In genomic region chr10:83064796-83065195, GRCm38 (mm10) we compare ENCODE assay signal across 27 mouse cellular contexts.
DNase-seq lines count a peak whose midpoint lies in the region; ATAC-seq and TF ChIP-seq lines count a peak whose summit lies in the region.
"Had no signal": no experiment of that assay in that cellular context is flagged by ENCODE, and none has a peak within 500 bp of the region (broad histone marks: within the 10 kb centered on the region; RNA-seq: fewer than 3 reads in every experiment).

No protein-coding gene starts in this region.

- DNase-seq in forebrain, embryonic 14.5 days (ENCODE audit: low spot score): peak; percentile 60
- DNase-seq in forebrain, embryonic 10.5 days (ENCODE audit: extremely low spot score, low spot score): no peak
- no peak for DNase-seq in hindbrain, embryonic 14.5 days (ENCODE audit: low spot score)
- DNase-seq in hindbrain, postnatal 0 days (ENCODE audit: low spot score): no peak
- DNase-seq in brain, embryonic 14.5 days (ENCODE audit: low read depth): peak; percentile 70
- peak; percentile 63 for DNase-seq in forebrain, postnatal 0 days
- no peak for DNase-seq in retina, postnatal 1 day
- DNase-seq: adrenal gland, postnatal 10 days; B cell, adult 2 months; cerebellum, adult 11-12 months; cerebellum, adult 8-10 months; cerebellum, postnatal 10 days; cerebellum, postnatal 36 days; embryo, embryonic 11 days; gastrocnemius, adult 2 months; gastrocnemius, postnatal 14 days; heart, adult 11 months; kidney, adult 11 months had no signal

- no peak for TF ChIP-seq POLR2A in brain, embryonic 14.5 days (IDR thresholded peaks at IDR 0.05; ENCODE audit: borderline replicate concordance, extremely low read depth, insufficient read depth, insufficient read length, poor library complexity, severe bottlenecking)

- peak; percentile 44; the same call in 1 of the 2 replicates for ATAC-seq in forebrain, embryonic 14.5 days
- no peak for ATAC-seq in hindbrain, embryonic 14.5 days (ENCODE audit: low FRiP score)
- no peak for ATAC-seq in hindbrain, postnatal 0 days
- peak; percentile 21; the same call in 1 of the 2 replicates for ATAC-seq in forebrain, postnatal 0 days
- ATAC-seq: intestine, embryonic 15.5 days; Patski had no signal

- no peak overlapping the region for H3K4me3 ChIP-seq in forebrain, embryonic 14.5 days (ENCODE audit: low read depth, low read length)
- H3K4me3 ChIP-seq in forebrain, embryonic 10.5 days: no peak overlapping the region
- no peak overlapping the region for H3K4me3 ChIP-seq in hindbrain, embryonic 14.5 days (replicated peaks; ENCODE audit: low read length)
- H3K4me3 ChIP-seq in hindbrain, postnatal 0 days (ENCODE audit: low read length): no peak overlapping the region
- H3K4me3 ChIP-seq in forebrain, postnatal 0 days (ENCODE audit: low read depth, low read length): no peak overlapping the region
- H3K4me3 ChIP-seq: embryonic facial prominence, embryonic 10.5 days; embryonic facial prominence, embryonic 13.5 days; erythroblast, embryonic 14.5 days; gastrocnemius, adult 2 months; hindbrain, embryonic 12.5 days; intestine, embryonic 15.5 days had no signal

- no peak overlapping the region; the same call in 1 of the 2 replicates for H3K27ac ChIP-seq in forebrain, embryonic 14.5 days (ENCODE audit: low read depth, low read length)
- H3K27ac ChIP-seq in forebrain, embryonic 10.5 days: no peak overlapping the region
- H3K27ac ChIP-seq in hindbrain, embryonic 14.5 days: 0 out of 2 replicates have a peak overlapping the region, but pooled peaks have one; percentile 20
- no peak overlapping the region for H3K27ac ChIP-seq in hindbrain, postnatal 0 days
- no peak overlapping the region for H3K27ac ChIP-seq in forebrain, postnatal 0 days (ENCODE audit: low read depth, low read length)
- H3K27ac ChIP-seq: embryonic facial prominence, embryonic 10.5 days; embryonic facial prominence, embryonic 13.5 days; gastrocnemius, adult 2 months; hindbrain, embryonic 12.5 days; intestine, embryonic 15.5 days had no signal

- H3K9me3 ChIP-seq in forebrain, embryonic 14.5 days (replicated peaks; ENCODE audit: control insufficient read depth, low read length): no peaks in the 10 kb centered on the region
- H3K9me3 ChIP-seq in forebrain, embryonic 10.5 days: no peaks in the 10 kb centered on the region
- H3K9me3 ChIP-seq in hindbrain, embryonic 14.5 days (ENCODE audit: control insufficient read depth, low read length): no peaks in the 10 kb centered on the region
- H3K9me3 ChIP-seq in hindbrain, postnatal 0 days (ENCODE audit: low read length): no peaks in the 10 kb centered on the region
- H3K9me3 ChIP-seq in forebrain, postnatal 0 days (ENCODE audit: low read length): no peaks in the 10 kb centered on the region
- H3K9me3 ChIP-seq: embryonic facial prominence, embryonic 10.5 days; embryonic facial prominence, embryonic 13.5 days; G1E; hindbrain, embryonic 12.5 days; intestine, embryonic 15.5 days had no signal

- H3K36me3 ChIP-seq in forebrain, embryonic 14.5 days (ENCODE audit: control insufficient read depth, insufficient read depth, low read length): no peaks in the 10 kb centered on the region
- peaks cover 3% of the 10 kb centered on the region; the same call in 1 of the 2 replicates for H3K36me3 ChIP-seq in forebrain, embryonic 10.5 days (replicated peaks)
- H3K36me3 ChIP-seq in hindbrain, embryonic 14.5 days (replicated peaks; ENCODE audit: control insufficient read depth, insufficient read depth): no peaks in the 10 kb centered on the region
- H3K36me3 ChIP-seq in hindbrain, postnatal 0 days (ENCODE audit: insufficient read depth, low read length): no peaks in the 10 kb centered on the region
- H3K36me3 ChIP-seq in forebrain, postnatal 0 days (ENCODE audit: insufficient read depth): no peaks in the 10 kb centered on the region
- H3K36me3 ChIP-seq: embryonic facial prominence, embryonic 10.5 days; embryonic facial prominence, embryonic 13.5 days; hindbrain, embryonic 12.5 days; intestine, embryonic 15.5 days had no signal

- H3K4me1 ChIP-seq in forebrain, embryonic 14.5 days (ENCODE audit: control insufficient read depth, insufficient read depth, low read length): peaks cover 4% of the 10 kb centered on the region; the same call in 1 of the 2 replicates
- H3K4me1 ChIP-seq in forebrain, embryonic 10.5 days: peaks cover 29% of the 10 kb centered on the region
- H3K4me1 ChIP-seq in hindbrain, embryonic 14.5 days (replicated peaks; ENCODE audit: control insufficient read depth, insufficient read depth, low read length): no peaks in the 10 kb centered on the region
- peaks cover 10% of the 10 kb centered on the region; the same call in 1 of the 2 replicates for H3K4me1 ChIP-seq in hindbrain, postnatal 0 days (ENCODE audit: insufficient read depth, low read length)
- peaks cover 28% of the 10 kb centered on the region for H3K4me1 ChIP-seq in forebrain, postnatal 0 days (ENCODE audit: insufficient read depth)

- H3K4me2 ChIP-seq in forebrain, embryonic 14.5 days (ENCODE audit: low read length): no peak overlapping the region
- no peak overlapping the region for H3K4me2 ChIP-seq in hindbrain, embryonic 14.5 days (replicated peaks)
- H3K4me2 ChIP-seq in hindbrain, postnatal 0 days (ENCODE audit: low read depth, low read length): no peak overlapping the region
- H3K4me2 ChIP-seq in forebrain, postnatal 0 days (ENCODE audit: low read depth): no peak overlapping the region
- H3K4me2 ChIP-seq: embryonic facial prominence, embryonic 13.5 days; heart, embryonic 11.5 days; hindbrain, embryonic 12.5 days; intestine, embryonic 15.5 days had no signal

- no peak overlapping the region for H3K9ac ChIP-seq in forebrain, embryonic 14.5 days (ENCODE audit: low read length)
- H3K9ac ChIP-seq in hindbrain, embryonic 14.5 days: no peak overlapping the region
- H3K9ac ChIP-seq in hindbrain, postnatal 0 days (replicated peaks; ENCODE audit: low read length): no peak overlapping the region
- H3K9ac ChIP-seq in forebrain, postnatal 0 days: no peak overlapping the region
- H3K9ac ChIP-seq: embryonic facial prominence, embryonic 13.5 days; hindbrain, embryonic 12.5 days; intestine, embryonic 15.5 days had no signal

- 60% methylated on average over 5 of the region's 5 CpGs for WGBS in forebrain, embryonic 14.5 days
- 94% methylated on average over 5 of the region's 5 CpGs for WGBS in forebrain, embryonic 10.5 days
- 85% methylated on average over 5 of the region's 5 CpGs for WGBS in hindbrain, embryonic 14.5 days
- 79% methylated on average over 5 of the region's 5 CpGs for WGBS in hindbrain, postnatal 0 days
- 50% methylated on average over 5 of the region's 5 CpGs for WGBS in forebrain, postnatal 0 days

- no peak for TF ChIP-seq CTCF in hindbrain, postnatal 0 days (IDR thresholded peaks at IDR 0.05; ENCODE audit: low read depth)
- no peak for TF ChIP-seq CTCF in brain, embryonic 14.5 days (IDR thresholded peaks at IDR 0.05; ENCODE audit: borderline replicate concordance, extremely low read depth, insufficient read depth, insufficient read length)
- TF ChIP-seq CTCF in forebrain, postnatal 0 days (IDR thresholded peaks at IDR 0.05; ENCODE audit: low read depth): no peak

- H3K27me3 ChIP-seq in forebrain, embryonic 14.5 days (replicated peaks; ENCODE audit: control insufficient read depth, insufficient read depth, low read length): no peaks in the 10 kb centered on the region
- no peaks in the 10 kb centered on the region for H3K27me3 ChIP-seq in forebrain, embryonic 10.5 days (ENCODE audit: poor library complexity, severe bottlenecking)
- H3K27me3 ChIP-seq in hindbrain, embryonic 14.5 days (ENCODE audit: control insufficient read depth, insufficient read depth, low read length): no peaks in the 10 kb centered on the region
- H3K27me3 ChIP-seq in hindbrain, postnatal 0 days (ENCODE audit: insufficient read depth, low read length): no peaks in the 10 kb centered on the region
- no peaks in the 10 kb centered on the region for H3K27me3 ChIP-seq in forebrain, postnatal 0 days (ENCODE audit: insufficient read depth, low read length)
- H3K27me3 ChIP-seq: CH12.LX; embryonic facial prominence, embryonic 13.5 days; hindbrain, embryonic 12.5 days; intestine, embryonic 15.5 days; Patski had no signal

Comparison
In these comparisons a context has a peak if more than half of its experiments do, and no peak if none do; other contexts are left out.
1. DNase-seq: peak in forebrain, embryonic 14.5 days (single experiment), brain, embryonic 14.5 days (single experiment) and forebrain, postnatal 0 days (single experiment); none in forebrain, embryonic 10.5 days (single experiment), hindbrain, embryonic 14.5 days (single experiment), hindbrain, postnatal 0 days (single experiment) and retina, postnatal 1 day (single experiment).
2. ATAC-seq: peak in forebrain, embryonic 14.5 days (single experiment) and forebrain, postnatal 0 days (single experiment); none in hindbrain, embryonic 14.5 days (single experiment) and hindbrain, postnatal 0 days (single experiment).